Mouse (Mus musculus) MEL (cell line): ENCODE data around the gene Gatb. TPM values are rescaled to one million over a fixed set of nuclear protein-coding genes. Genes with fewer than 3 reads are reported as not detected.

Experiments
- DNase-seq: peaks from one replicate; pipeline ENCODE4 v3.0.0; 2011; ENCODE audit warnings: low read depth, low spot score
- H3K27ac ChIP-seq: 2 replicates; pipeline ENCODE4 v1.5.1; 2012; ENCODE audit warnings: low read depth, mild to moderate bottlenecking, control low read depth, low read length, moderate library complexity; ENCODE audit not compliant: control insufficient read depth
- H3K27me3 ChIP-seq, 2 experiments: fragments of 150-350 bp in 1 of 2; sonication (generic) in 1 of 2; 2 replicates each; pipeline ENCODE4 v1.6.1; 2012; ENCODE audit warnings: low read length in 2 of 2, mild to moderate bottlenecking in 2 of 2, improper control_type of control experiment in 1 of 2, moderate library complexity in 1 of 2; ENCODE audit not compliant: insufficient read depth in 2 of 2, control insufficient read depth in 1 of 2
- H3K36me3 ChIP-seq, 2 experiments: 2 replicates each; pipeline ENCODE4 v1.6.1; 2012 to 2014; ENCODE audit warnings: low read length in 2 of 2, improper control_type of control experiment in 1 of 2, inconsistent platforms in 1 of 2, mild to moderate bottlenecking in 1 of 2; ENCODE audit not compliant: insufficient read depth in 2 of 2, control insufficient read depth in 1 of 2
- H3K4me1 ChIP-seq, 2 experiments: fragments of 150-350 bp in 1 of 2; sonication (generic) in 1 of 2; 2 replicates each; pipeline ENCODE4 v1.6.1; 2012; ENCODE audit warnings: low read length in 2 of 2, improper control_type of control experiment in 1 of 2, mild to moderate bottlenecking in 1 of 2; ENCODE audit not compliant: insufficient read depth in 2 of 2, control insufficient read depth in 1 of 2
- H3K4me3 ChIP-seq, 2 experiments: fragments of 150-350 bp in 1 of 2; sonication (generic) in 1 of 2; 2 replicates each; pipeline ENCODE4 v1.5.1; 2012; ENCODE audit warnings: low read depth in 2 of 2, low read length in 2 of 2, mild to moderate bottlenecking in 2 of 2, moderate library complexity in 2 of 2, control low read depth in 1 of 2, improper control_type of control experiment in 1 of 2; ENCODE audit not compliant: control insufficient read depth in 1 of 2, insufficient read depth in 1 of 2
- H3K79me2 ChIP-seq: 2 replicates; pipeline ENCODE4 v1.6.1; 2012; ENCODE audit warnings: mild to moderate bottlenecking, low read length, moderate library complexity; ENCODE audit not compliant: control insufficient read depth, poor library complexity, insufficient read depth
- H3K9ac ChIP-seq: 2 replicates; pipeline ENCODE4 v1.6.1; 2012; ENCODE audit warnings: low read depth, mild to moderate bottlenecking, control low read depth, low read length, moderate library complexity; ENCODE audit not compliant: control insufficient read depth, poor library complexity, severe bottlenecking
- H3K9me3 ChIP-seq: fragments of 150-350 bp; sonication (generic); replicated peaks from 2 replicates; pipeline ENCODE4 v1.6.1; 2012; ENCODE audit warnings: mild to moderate bottlenecking, low read length, improper control_type of control experiment, moderate library complexity; ENCODE audit not compliant: insufficient read depth
- CHD1 ChIP-seq: IDR thresholded peaks from 2 replicates; pipeline ENCODE4 v1.6.1; 2012; ENCODE audit warnings: low read depth, mild to moderate bottlenecking, inconsistent platforms, low read length, improper control_type of control experiment
- CHD2 ChIP-seq: IDR thresholded peaks from 2 replicates; pipeline ENCODE4 v1.6.1; 2011; ENCODE audit warnings: low read length, improper control_type of control experiment
- CTCF ChIP-seq, 3 experiments: IDR thresholded peaks in 2 of 3; conservative IDR thresholded peaks in 1 of 3; 2 replicates each; pipeline ENCODE4 v1.5.1; 2011 to 2012; ENCODE audit warnings: low read length in 3 of 3, low read depth in 2 of 3, mild to moderate bottlenecking in 2 of 3, improper control_type of control experiment in 1 of 3, inconsistent platforms in 1 of 3, mixed read lengths in 1 of 3, moderate library complexity in 1 of 3; ENCODE audit not compliant: control insufficient read depth in 1 of 3, insufficient read depth in 1 of 3, poor library complexity in 1 of 3, severe bottlenecking in 1 of 3
- ELF1 ChIP-seq: IDR thresholded peaks from 2 replicates; pipeline ENCODE4 v1.6.1; 2014; ENCODE audit warnings: low read depth, mild to moderate bottlenecking, inconsistent platforms, low read length, improper control_type of control experiment, moderate library complexity
- ETS1 ChIP-seq: IDR thresholded peaks from 2 replicates; pipeline ENCODE4 v1.6.1; 2012; ENCODE audit warnings: low read depth, mild to moderate bottlenecking, inconsistent platforms, low read length, improper control_type of control experiment, moderate library complexity
- GABPA ChIP-seq: IDR thresholded peaks from 2 replicates; pipeline ENCODE4 v1.6.1; 2012; ENCODE audit warnings: low read depth, mild to moderate bottlenecking, inconsistent platforms, low read length, improper control_type of control experiment, moderate library complexity
- KAT2A ChIP-seq: conservative IDR thresholded peaks from 2 replicates; pipeline ENCODE4 v1.6.1; 2012; ENCODE audit warnings: low read depth, low read length, improper control_type of control experiment, inconsistent platforms
- MAFK ChIP-seq: IDR thresholded peaks from 2 replicates; pipeline ENCODE4 v1.6.1; 2011; ENCODE audit warnings: low read depth, mild to moderate bottlenecking, low read length, improper control_type of control experiment, borderline replicate concordance
- MAX ChIP-seq: IDR thresholded peaks from 2 replicates; pipeline ENCODE4 v1.6.1; 2011; ENCODE audit warnings: low read length, improper control_type of control experiment
- MEF2A ChIP-seq: IDR thresholded peaks from 2 replicates; pipeline ENCODE4 v1.6.1; 2014; ENCODE audit warnings: low read depth, mild to moderate bottlenecking, inconsistent platforms, low read length, improper control_type of control experiment; ENCODE audit not compliant: poor library complexity, insufficient replicate concordance, severe bottlenecking; ENCODE audit errors: extremely low read depth
- MYB ChIP-seq: IDR thresholded peaks from 2 replicates; pipeline ENCODE4 v1.6.1; 2011; ENCODE audit warnings: mild to moderate bottlenecking, low read depth, low read length, improper control_type of control experiment
- NELFE ChIP-seq: IDR thresholded peaks from 2 replicates; pipeline ENCODE4 v1.6.1; 2011; ENCODE audit warnings: low read depth, low read length, improper control_type of control experiment
- POLR2A ChIP-seq, 2 experiments: IDR thresholded peaks; 2 replicates each; pipeline ENCODE4 v1.6.1; 2011 to 2012; ENCODE audit warnings: low read length in 2 of 2, mild to moderate bottlenecking in 2 of 2, control low read depth in 1 of 2, improper control_type of control experiment in 1 of 2, low read depth in 1 of 2, moderate library complexity in 1 of 2; ENCODE audit not compliant: control insufficient read depth in 1 of 2, insufficient read depth in 1 of 2, poor library complexity in 1 of 2
- POLR2AphosphoS2 ChIP-seq: IDR thresholded peaks from 2 replicates; pipeline ENCODE4 v1.6.1; 2011; ENCODE audit warnings: low read length, improper control_type of control experiment
- POLR2AphosphoS5 ChIP-seq: IDR thresholded peaks from 2 replicates; pipeline ENCODE4 v1.6.1; 2012; ENCODE audit warnings: low read depth, borderline replicate concordance, mild to moderate bottlenecking, inconsistent platforms, low read length, moderate library complexity, mixed read lengths
- RAD21 ChIP-seq: IDR thresholded peaks from 2 replicates; pipeline ENCODE4 v1.6.1; 2011; ENCODE audit warnings: mild to moderate bottlenecking, low read depth, low read length, improper control_type of control experiment
- SIN3A ChIP-seq: IDR thresholded peaks from 2 replicates; pipeline ENCODE4 v1.6.1; 2012; ENCODE audit warnings: low read length, improper control_type of control experiment, inconsistent platforms
- TAL1 ChIP-seq: IDR thresholded peaks from 2 replicates; pipeline ENCODE4 v1.6.1; 2012; ENCODE audit warnings: mild to moderate bottlenecking, inconsistent platforms, low read length, moderate library complexity, mixed read lengths
- polyA plus RNA-seq, 2 experiments: library from polyadenylated mRNA; stranded (reverse) in 1 of 2; unstranded in 1 of 2; fragments of >175 nt in 1 of 2; fragments of >200 nt in 1 of 2; gene quantifications; 2 replicates each; pipeline versions ENCODE4 v1.2.1 to v1.2.4; 2012; ENCODE audit warnings: low replicate concordance in 2 of 2, low read depth in 1 of 2; ENCODE audit not compliant: insufficient read length in 2 of 2, insufficient read depth in 1 of 2, missing spikeins in 1 of 2
- total RNA-seq: library from RNA; depleted of rRNA; stranded (reverse); fragments of 300-350 nt; gene quantifications from 2 replicates; pipeline ENCODE4 v1.2.3, GENCODE M21; 2012

Gene Gatb
- total and polyA plus RNA-seq, 3 experiments = 9.1 to 16.8 TPM; not detected in 1

DNA sequence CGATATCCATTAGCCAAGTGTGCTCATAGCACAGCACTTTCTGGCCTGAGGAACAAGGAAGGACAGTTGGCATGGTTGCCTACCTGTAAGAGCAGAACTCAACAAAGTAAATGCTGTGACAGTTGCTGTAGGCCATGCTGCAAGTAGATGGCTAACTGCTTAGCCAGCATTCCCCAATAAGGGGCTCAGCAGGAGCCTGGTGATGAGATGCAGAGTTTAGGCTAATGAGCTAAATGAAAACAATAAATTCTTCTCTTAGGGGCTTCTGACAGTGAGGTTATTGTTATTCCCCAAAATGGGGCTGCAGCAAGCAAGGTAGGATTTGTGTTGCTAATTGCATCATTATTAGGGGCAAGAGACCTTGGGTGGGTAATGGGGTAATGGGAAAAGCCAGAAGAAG is 29.9 kb downstream of the Gatb start:
- H3K27me3 ChIP-seq = no peaks in the 10 kb centered on the region
- TF ChIP-seq MEF2A = no peak
- TF ChIP-seq RAD21 = no peak
- TF ChIP-seq POLR2AphosphoS5 = no peak
- TF ChIP-seq KAT2A = no peak
- no peak for TF ChIP-seq CHD2
- no peak for TF ChIP-seq POLR2AphosphoS2
- TF ChIP-seq SIN3A = no peak
- TF ChIP-seq CTCF (IDR thresholded peaks at IDR 0.05 in 2 of 3, conservative IDR thresholded peaks at IDR 0.05 in 1 of 3; ENCODE audit: control insufficient read depth in 1 of 3, insufficient read depth in 1 of 3, low read depth in 2 of 3, low read length in 3 of 3, poor library complexity in 1 of 3, severe bottlenecking in 1 of 3) = no peak
- no peak for TF ChIP-seq CHD1
- no peak for TF ChIP-seq ETS1
- TF ChIP-seq MAX = no peak
- TF ChIP-seq ELF1 = no peak
- TF ChIP-seq MAFK = no peak
- no peak for TF ChIP-seq POLR2A (IDR thresholded peaks at IDR 0.05; ENCODE audit: control insufficient read depth in 1 of 2, insufficient read depth in 1 of 2, low read depth in 1 of 2, low read length in 2 of 2, poor library complexity in 1 of 2)
- H3K4me1 ChIP-seq = no peaks in the 10 kb centered on the region
- no peak overlapping the region for H3K4me3 ChIP-seq
- H3K9me3 ChIP-seq = no peaks in the 10 kb centered on the region
- H3K27ac ChIP-seq = no peak overlapping the region
- H3K9ac ChIP-seq = no peak overlapping the region
- no peaks in the 10 kb centered on the region for H3K36me3 ChIP-seq
- no peak for DNase-seq
- H3K79me2 ChIP-seq = no peaks in the 10 kb centered on the region

DNA sequence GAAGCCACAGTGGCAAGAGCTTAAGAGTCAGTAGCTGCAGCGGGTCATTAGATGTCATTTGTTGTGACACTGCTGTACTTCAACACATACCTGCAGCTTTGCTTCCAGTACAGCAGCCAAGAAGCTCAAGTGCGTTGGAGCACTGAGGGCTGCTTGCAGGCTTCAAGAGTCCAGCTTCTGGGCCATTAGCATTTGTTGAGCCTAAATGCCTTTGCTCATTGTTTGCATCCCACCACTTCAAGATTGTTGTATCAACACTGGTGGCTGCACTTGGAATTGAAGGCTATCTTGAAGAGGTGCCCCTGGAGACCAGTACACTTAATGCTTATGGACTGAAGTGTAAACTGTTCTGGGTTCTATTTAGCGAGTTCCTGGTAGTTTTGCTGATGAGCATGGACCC is 33.0 kb downstream of the Gatb start:
- no peak overlapping the region for H3K27ac ChIP-seq
- H3K79me2 ChIP-seq = no peaks in the 10 kb centered on the region
- no peaks in the 10 kb centered on the region for H3K9me3 ChIP-seq
- H3K27me3 ChIP-seq = no peaks in the 10 kb centered on the region
- no peak overlapping the region for H3K9ac ChIP-seq
- H3K4me1 ChIP-seq = no peaks in the 10 kb centered on the region
- DNase-seq = no peak
- H3K4me3 ChIP-seq = no peak overlapping the region
- TF ChIP-seq POLR2AphosphoS2 = no peak
- no peak for TF ChIP-seq NELFE
- no peaks in the 10 kb centered on the region for H3K36me3 ChIP-seq

DNA sequence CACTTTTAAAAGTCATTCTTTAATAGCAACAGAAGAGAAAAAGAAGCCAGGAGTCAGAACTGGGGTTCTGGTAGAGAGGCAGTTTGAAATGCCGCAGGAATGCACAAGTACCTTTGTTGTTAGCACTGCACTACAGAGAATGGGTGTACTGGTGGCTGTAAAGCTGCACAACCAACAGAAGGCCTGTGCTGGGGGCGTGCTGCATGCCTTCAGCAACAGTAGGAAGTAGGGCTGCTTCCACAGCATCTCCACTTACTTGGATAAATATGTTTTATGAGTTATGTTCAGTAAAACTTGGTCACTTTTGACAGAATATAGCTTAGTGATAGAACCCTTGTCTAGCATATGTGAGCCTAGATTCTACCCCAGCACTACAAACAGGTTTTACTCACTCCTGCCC is 33.8 kb downstream of the Gatb start:
- DNase-seq = no peak
- Histone ChIP-seq H3K27me3 (no peaks in the 10 kb centered on the region), H3K36me3 (no peaks in the 10 kb centered on the region), H3K9me3 (no peaks in the 10 kb centered on the region), H3K9ac (no peak overlapping the region), H3K4me1 (no peaks in the 10 kb centered on the region), H3K4me3 (no peak overlapping the region), H3K27ac (no peak overlapping the region), H3K79me2 (no peaks in the 10 kb centered on the region)
- no peak for TF ChIP-seq TAL1
- no peak for TF ChIP-seq GABPA
- TF ChIP-seq SIN3A = no peak
- TF ChIP-seq MYB = no peak
